Mouse (Mus musculus) splenic B cell, adult 2 months (primary cell): ENCODE data around the gene Vmn2r30.
A peak's percentile ranks its signal among the peaks of the same experiment; 100 is the strongest.
"Not testable (repeated sequence)": the region's sequence is repeated elsewhere in the genome, so short reads cannot be mapped to it uniquely, and the experiment has no call there.

Source experiments
- DNase-seq: peaks from one replicate; pipeline ENCODE4 v3.0.0-alpha.2; 2011; ENCODE audit warnings: low read depth, low spot score
- H3K27me3 ChIP-seq: 2 replicates; pipeline ENCODE4 v1.6.1; 2012; ENCODE audit warnings: mild to moderate bottlenecking, low read length, moderate library complexity, mixed read lengths; ENCODE audit not compliant: control insufficient read depth, poor library complexity, insufficient read depth, severe bottlenecking
- H3K36me3 ChIP-seq: 2 replicates; pipeline ENCODE4 v1.6.1; 2012; ENCODE audit warnings: mild to moderate bottlenecking, low read length, moderate library complexity, mixed read lengths; ENCODE audit not compliant: control insufficient read depth, poor library complexity, insufficient read depth, severe bottlenecking

Gene Vmn2r30

GRCm38 (mm10) chr7:7337509-7337908 is at the start of gene Vmn2r30:
Gene Vmn2r30, minus strand, starts transcription at chr7:7337609.
- DNase-seq, H3K36me3 ChIP-seq, H3K27me3 ChIP-seq: not testable (repeated sequence)

- not testable (repeated sequence) for H3K27me3 ChIP-seq, H3K36me3 ChIP-seq, DNase-seq
These were observed 37.0 kb upstream of the Vmn2r30 start, which contains the start of gene Gm45783 for GRCm38 (mm10) chr7:7374431-7374830. Gene Gm45783, minus strand, starts transcription at chr7:7374573.

- Histone ChIP-seq H3K36me3 (peaks cover 9% of the 10 kb centered on the region; the same call in 1 of the 2 replicates), H3K27me3 (no peaks in the 10 kb centered on the region)
- peak; percentile 81 for DNase-seq
These were observed 41.8 kb downstream of the Vmn2r30 start for GRCm38 (mm10) chr7:7295595-7295994.

GRCm38 (mm10) chr7:7281383-7281782 is 56.0 kb downstream of the Vmn2r30 start:
- no peaks in the 10 kb centered on the region; the same call in 1 of the 2 replicates for H3K36me3 ChIP-seq
- no peaks in the 10 kb centered on the region for H3K27me3 ChIP-seq
- peak; percentile 72 for DNase-seq

- H3K27me3 ChIP-seq, H3K36me3 ChIP-seq: not testable (repeated sequence)
- peak; percentile 74 for DNase-seq
These were observed 59.3 kb downstream of the Vmn2r30 start, which contains the start of gene Gm45844 for GRCm38 (mm10) chr7:7277966-7278567. Gene Gm45844, minus strand, starts transcription at chr7:7278289.

- H3K27me3 ChIP-seq, H3K36me3 ChIP-seq: not testable (repeated sequence)
- DNase-seq = peak; percentile 55
These were observed 59.9 kb downstream of the Vmn2r30 start for GRCm38 (mm10) chr7:7277556-7277955.
